Mouse (Mus musculus) heart, postnatal 0 days (tissue): ENCODE results near the gene Krtap13-1. TPM values are rescaled to one million over a fixed set of nuclear protein-coding genes. Genes with fewer than 3 reads are reported as not detected.
"Not testable (repeated sequence)": the region's sequence is repeated elsewhere in the genome, so short reads cannot be mapped to it uniquely, and the experiment has no call there.

ENCODE experiments used
- ATAC-seq: fragments of 200-750 bp; cut with Nextera tagmentation; 2 replicates; pipeline ENCODE4 v1.8.0; 2017; ENCODE audit warnings: low read depth, moderate number of reproducible peaks, moderate library complexity; ENCODE audit not compliant: insufficient read depth
- DNase-seq: peaks from one replicate; pipeline ENCODE4 v3.0.0-alpha.2; 2016; ENCODE audit warnings: low spot score
- H3K27ac ChIP-seq: fragments of 300-500 bp; sonication (generic); 2 replicates; pipeline ENCODE4 v1.5.1; 2014; ENCODE audit warnings: low read depth, mild to moderate bottlenecking
- H3K27me3 ChIP-seq: fragments of 300-500 bp; sonication (generic); 2 replicates; pipeline ENCODE4 v1.6.1; 2014; ENCODE audit warnings: low read length, mixed read lengths; ENCODE audit not compliant: control insufficient read depth, insufficient read depth
- H3K36me3 ChIP-seq: fragments of 300-500 bp; sonication (generic); replicated peaks from 2 replicates; pipeline ENCODE4 v1.6.1; 2014; ENCODE audit warnings: low read length, mixed read lengths; ENCODE audit not compliant: control insufficient read depth, insufficient read depth
- H3K4me1 ChIP-seq: fragments of 300-500 bp; sonication (generic); 2 replicates; pipeline ENCODE4 v1.6.1; 2014; ENCODE audit warnings: antibody characterized with exemption; ENCODE audit not compliant: control insufficient read depth, insufficient read depth
- H3K4me2 ChIP-seq: fragments of 300-500 bp; sonication (generic); 2 replicates; pipeline ENCODE4 v1.6.1; 2014; ENCODE audit warnings: low read depth, mild to moderate bottlenecking, low read length, moderate library complexity
- H3K4me3 ChIP-seq: fragments of 300-500 bp; sonication (generic); 2 replicates; pipeline ENCODE4 v1.5.1; 2014; ENCODE audit warnings: low read depth, low read length
- H3K9ac ChIP-seq: fragments of 300-500 bp; sonication (generic); replicated peaks from 2 replicates; pipeline ENCODE4 v1.6.1; 2014; ENCODE audit warnings: low read depth, low read length, mixed read lengths
- H3K9me3 ChIP-seq: fragments of 300-500 bp; sonication (generic); replicated peaks from 2 replicates; pipeline ENCODE4 v1.6.1; 2016; ENCODE audit warnings: low read length; ENCODE audit not compliant: control insufficient read depth
- CTCF ChIP-seq: IDR thresholded peaks from 2 replicates; pipeline ENCODE4 v1.5.1; 2016; ENCODE audit warnings: antibody characterized with exemption, control low read depth, low read depth
- EP300 ChIP-seq: IDR thresholded peaks from 2 replicates; pipeline ENCODE4 v1.6.1; 2016; ENCODE audit warnings: antibody characterized with exemption, low read depth
- WGBS: fragments of 180-500 bp; shearing (Covaris S2); extraction: QIAGEN DNeasy Blood & Tissue Kit; methylation state at CpG from one replicate; pipeline ENCODE4 v1.1.7; 2014; 5-methylcytosine and 5-hydroxymethylcytosine counted together
- polyA plus RNA-seq: library from polyadenylated mRNA; unstranded; fragments of >200 nt; fragmentation: Nextera tagmentation; extraction: Ambion mirVana; gene quantifications from 2 replicates; pipeline ENCODE4 v1.2.1, GENCODE M21; 2015
- total RNA-seq: library from RNA; depleted of rRNA; stranded (reverse); fragments of >200 nt; gene quantifications from 2 replicates; pipeline ENCODE4 v1.2.3, GENCODE M21; 2014; ENCODE audit warnings: low replicate concordance; rRNA removed

Krtap13-1 gene
- total and polyA plus RNA-seq, 2 experiments from 2014 or later, result not detected

DNA sequence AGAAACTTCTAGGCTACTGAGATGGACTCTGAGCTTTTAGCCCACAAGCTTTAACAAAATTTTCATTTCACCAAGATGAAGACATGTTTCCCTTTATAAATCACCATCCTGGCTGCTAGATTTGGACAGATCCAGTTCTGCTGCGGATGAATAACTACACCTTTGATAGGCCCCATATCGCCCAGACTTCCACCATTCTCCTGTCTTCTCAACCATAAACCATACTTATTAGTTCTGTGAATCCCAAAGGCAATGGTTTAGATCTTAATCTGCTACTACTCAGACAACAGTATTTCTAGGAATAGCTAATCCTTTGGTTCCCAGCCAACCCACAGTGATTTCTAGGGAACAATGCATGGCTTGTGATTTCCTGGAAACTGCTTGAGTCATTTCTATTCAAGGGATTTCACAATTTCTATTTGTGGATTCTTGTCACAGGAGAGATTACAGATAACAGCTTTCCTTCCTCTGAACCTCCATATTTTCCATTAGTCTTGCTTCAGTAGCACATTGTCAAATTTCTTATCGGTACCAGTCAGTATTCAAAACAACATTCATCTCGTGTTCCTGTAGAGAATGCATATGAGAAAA is 16.2 kb downstream of the Krtap13-1 start:
- TF ChIP-seq EP300 (0 out of 2 replicates have a peak, but pooled peaks have one; percentile 35), CTCF (no peak)
- H3K4me3 ChIP-seq, result no peak overlapping the region
- WGBS, result 55% methylated on average over 4 of the region's 4 CpGs

DNA sequence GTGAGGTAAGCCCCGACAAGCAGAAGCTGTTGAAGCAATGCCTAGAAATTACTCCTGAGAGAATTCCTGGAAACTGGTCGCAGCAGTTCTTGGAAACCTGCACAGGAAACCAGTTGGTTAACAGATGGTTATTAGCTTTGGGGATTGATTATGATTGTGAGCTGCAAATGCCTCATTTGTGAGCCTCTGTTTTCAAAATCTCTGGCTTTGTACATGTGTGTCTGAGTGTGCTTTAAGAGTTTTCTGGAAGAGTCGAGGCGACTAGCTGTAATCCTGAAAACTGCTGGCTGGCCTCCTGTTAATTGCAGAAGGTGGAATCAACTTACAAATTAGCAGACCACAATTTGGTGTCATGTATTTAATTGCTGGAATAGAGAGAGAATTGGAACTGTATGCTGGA is 19.3 kb downstream of the Krtap13-1 start:
- Histone ChIP-seq H3K27me3 (no peaks in the 10 kb centered on the region), H3K36me3 (no peaks in the 10 kb centered on the region), H3K4me3 (no peak overlapping the region), H3K9ac (no peak overlapping the region), H3K27ac (no peak overlapping the region), H3K4me2 (no peak overlapping the region), H3K9me3 (no peaks in the 10 kb centered on the region), H3K4me1 (no peaks in the 10 kb centered on the region)
- ATAC-seq (no peak), DNase-seq (no peak)
- TF ChIP-seq CTCF, result no peak
- 45% methylated on average over 4 of the region's 4 CpGs for WGBS

More for the DNA sequence above, 16.2 kb downstream of the Krtap13-1 start:
- DNase-seq (peak; percentile 7), ATAC-seq (no peak)
- H3K4me2 ChIP-seq, result no peak overlapping the region
- H3K9ac ChIP-seq, result no peak overlapping the region
- H3K4me1 ChIP-seq, result no peaks in the 10 kb centered on the region
- H3K27ac ChIP-seq, result no peak overlapping the region
- no peaks in the 10 kb centered on the region for H3K27me3 ChIP-seq
- no peaks in the 10 kb centered on the region for H3K9me3 ChIP-seq
- H3K36me3 ChIP-seq, result no peaks in the 10 kb centered on the region

DNA sequence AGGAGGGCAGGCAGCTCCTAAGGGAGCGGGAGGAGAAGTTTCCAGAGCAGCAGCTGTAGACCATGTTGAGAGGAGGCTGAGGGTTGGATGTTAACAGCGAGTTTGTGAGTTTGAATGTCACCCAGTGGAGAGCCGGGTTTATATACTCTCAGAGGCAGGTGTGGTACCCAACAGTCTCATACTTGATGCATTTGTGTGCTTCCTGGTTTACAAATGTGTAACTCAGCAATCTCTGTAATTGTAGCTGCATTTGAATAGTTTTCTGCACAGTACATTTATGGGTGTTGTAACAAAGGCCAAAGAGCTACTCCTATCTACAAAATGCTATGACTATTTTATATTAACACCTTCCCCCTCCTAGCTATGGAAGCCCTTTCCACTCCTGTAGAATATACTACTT is 22.9 kb downstream of the Krtap13-1 start, which contains the start of gene Krtap13:
Gene Krtap13, minus strand, starts transcription at position 101 of the 400 bp plus-strand sequence.
- not testable (repeated sequence) for DNase-seq, H3K9me3 ChIP-seq, H3K27ac ChIP-seq, H3K4me3 ChIP-seq, H3K4me1 ChIP-seq, H3K9ac ChIP-seq, H3K27me3 ChIP-seq, H3K36me3 ChIP-seq, H3K4me2 ChIP-seq, ATAC-seq
- 56% methylated on average over 3 of the region's 3 CpGs for WGBS

DNA sequence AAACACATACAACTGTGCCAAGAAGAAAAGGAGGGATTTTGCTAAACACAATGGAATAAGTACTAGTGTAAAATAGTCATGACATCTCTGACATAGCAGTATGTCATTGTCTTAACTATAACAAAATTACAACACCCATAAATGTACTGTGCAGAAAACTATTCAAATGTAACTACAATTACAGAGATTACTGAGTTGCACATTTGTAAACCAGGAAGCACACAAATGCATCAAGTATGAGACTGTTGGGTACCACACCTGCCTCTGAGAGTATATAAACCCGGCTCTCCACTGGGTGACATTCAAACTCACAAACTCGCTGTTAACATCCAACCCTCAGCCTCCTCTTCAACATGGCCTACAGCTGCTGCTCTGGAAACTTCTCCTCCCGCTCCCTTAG is 29.9 kb downstream of the Krtap13-1 start, which contains the start of gene 2310034C09Rik:
Gene 2310034C09Rik, plus strand, starts transcription at position 301 of the 400 bp plus-strand sequence.
- not testable (repeated sequence) for H3K9me3 ChIP-seq, DNase-seq, H3K9ac ChIP-seq, H3K27me3 ChIP-seq, H3K4me1 ChIP-seq, H3K4me3 ChIP-seq, H3K27ac ChIP-seq, H3K36me3 ChIP-seq, H3K4me2 ChIP-seq, ATAC-seq
- 64% methylated on average over 3 of the region's 3 CpGs for WGBS

DNA sequence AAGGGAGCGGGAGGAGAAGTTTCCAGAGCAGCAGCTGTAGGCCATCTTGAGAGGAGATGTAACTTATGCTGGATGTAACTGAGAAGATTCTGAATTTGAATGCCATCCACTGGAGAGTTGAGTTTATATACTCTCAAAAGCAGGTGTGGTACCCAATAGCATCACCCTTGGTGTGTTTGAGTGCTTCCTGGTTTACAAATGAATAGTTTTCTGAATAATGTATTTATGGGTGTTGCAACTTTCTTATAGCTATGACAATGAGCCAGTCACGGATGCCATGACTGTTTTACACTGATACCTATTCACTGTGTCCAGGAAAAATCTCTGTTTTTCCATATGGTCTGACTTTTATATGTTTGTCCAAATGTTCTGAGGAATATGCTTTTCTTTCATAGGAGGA is 45.4 kb downstream of the Krtap13-1 start, which contains the start of gene 2310057N15Rik:
Gene 2310057N15Rik, minus strand, starts transcription at position 101 of the 400 bp plus-strand sequence.
- Histone ChIP-seq H3K27me3 (no peaks in the 10 kb centered on the region), H3K36me3 (no peaks in the 10 kb centered on the region), H3K4me2 (no peak within 1 kb of the TSS), H3K4me3 (no peak within 1 kb of the TSS), H3K9ac (no peak within 1 kb of the TSS), H3K27ac (no peak within 1 kb of the TSS), H3K4me1 (no peaks in the 10 kb centered on the region), H3K9me3 (no peaks in the 10 kb centered on the region)
- WGBS, result 60% methylated on average over 2 of the region's 2 CpGs
- no peak for DNase-seq
- no peak for TF ChIP-seq EP300
- TF ChIP-seq CTCF, result no peak
- ATAC-seq, result no peak

DNA sequence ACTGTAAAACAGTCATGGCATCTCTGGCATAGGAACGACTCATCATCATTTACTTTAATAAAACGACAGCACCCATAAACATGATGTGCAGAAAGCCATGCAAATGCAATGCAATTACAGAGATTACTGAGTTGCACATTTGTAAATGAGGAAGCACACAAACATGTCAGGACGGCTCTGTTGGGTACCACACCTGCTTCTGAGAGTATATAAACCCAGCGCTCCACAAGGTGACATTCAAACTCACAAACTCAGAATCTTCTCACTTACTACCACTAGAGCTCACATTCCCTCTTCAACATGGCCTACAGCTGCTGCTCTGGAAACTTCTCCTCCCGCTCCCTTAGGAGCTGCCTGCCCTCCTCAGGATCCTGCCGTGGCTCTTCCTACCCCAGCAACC is 48.9 kb downstream of the Krtap13-1 start, which contains the start of gene Gm5965:
Gene Gm5965, plus strand, starts transcription at position 301 of the 400 bp plus-strand sequence.
- ATAC-seq, result no peak
- TF ChIP-seq EP300, result no peak
- WGBS, result 71% methylated on average over 5 of the region's 6 CpGs

More for the DNA sequence above, 48.9 kb downstream of the Krtap13-1 start, which contains the start of gene Gm5965:
- Histone ChIP-seq H3K4me1 (no peaks in the 10 kb centered on the region), H3K4me2 (no peak within 1 kb of the TSS), H3K9ac (no peak within 1 kb of the TSS), H3K9me3 (no peaks in the 10 kb centered on the region), H3K4me3 (no peak within 1 kb of the TSS), H3K27me3 (no peaks in the 10 kb centered on the region), H3K36me3 (no peaks in the 10 kb centered on the region), H3K27ac (no peak within 1 kb of the TSS)
- DNase-seq, result no peak

Other genes with a start within 250 kb of the Krtap13-1 start
- gene Cldn17, start 221.9 kb upstream of the Krtap13-1 start, total RNA-seq, result not detected in 2 replicates
- gene Cldn17, start 221.9 kb upstream of the Krtap13-1 start, polyA plus RNA-seq, result not detected in 2 replicates
- gene Cldn8, start 165.7 kb upstream of the Krtap13-1 start, total RNA-seq, result 6.8 TPM in 1 of 2 replicates, not detected in the other
- 0.14 TPM in 1 of 2 replicates, not detected in the other for gene Cldn8, start 165.7 kb upstream of the Krtap13-1 start, polyA plus RNA-seq
- not detected in 2 replicates for gene Krtap24-1, start 116.6 kb upstream of the Krtap13-1 start, total RNA-seq
- not detected in 2 replicates for gene Krtap24-1, start 116.6 kb upstream of the Krtap13-1 start, polyA plus RNA-seq
- gene 2310079G19Rik, start 101.2 kb upstream of the Krtap13-1 start, total RNA-seq, result not detected in 2 replicates
- not detected in 2 replicates for gene 2310079G19Rik, start 101.2 kb upstream of the Krtap13-1 start, polyA plus RNA-seq
- not detected in 2 replicates for gene Krtap26-1, start 81.1 kb upstream of the Krtap13-1 start, total RNA-seq
- not detected in 2 replicates for gene Krtap26-1, start 81.1 kb upstream of the Krtap13-1 start, polyA plus RNA-seq
- not detected in 2 replicates for gene Krtap27-1, start 57.2 kb upstream of the Krtap13-1 start, total RNA-seq
- gene Krtap27-1, start 57.2 kb upstream of the Krtap13-1 start, polyA plus RNA-seq, result not detected in 2 replicates
- gene 2310061N02Rik, start 20.9 kb upstream of the Krtap13-1 start, total RNA-seq, result not detected in 2 replicates
- gene 2310061N02Rik, start 20.9 kb upstream of the Krtap13-1 start, polyA plus RNA-seq, result not detected in 2 replicates
- not detected in 2 replicates for gene Krtap13, start 22.8 kb downstream of the Krtap13-1 start, total RNA-seq
- gene Krtap13, start 22.8 kb downstream of the Krtap13-1 start, polyA plus RNA-seq, result not detected in 2 replicates
- gene 2310034C09Rik, start 30.0 kb downstream of the Krtap13-1 start, total RNA-seq, result not detected in 2 replicates
- gene 2310034C09Rik, start 30.0 kb downstream of the Krtap13-1 start, polyA plus RNA-seq, result not detected in 2 replicates
- gene 2310057N15Rik, start 45.3 kb downstream of the Krtap13-1 start, total RNA-seq, result not detected in 2 replicates
- gene 2310057N15Rik, start 45.3 kb downstream of the Krtap13-1 start, polyA plus RNA-seq, result not detected in 2 replicates
- gene Gm5965, start 49.0 kb downstream of the Krtap13-1 start, total RNA-seq, result not detected in 2 replicates
- not detected in 2 replicates for gene Gm5965, start 49.0 kb downstream of the Krtap13-1 start, polyA plus RNA-seq
- gene Gm20741, start 83.4 kb downstream of the Krtap13-1 start, total RNA-seq, result not detected in 2 replicates
- gene Gm20741, start 83.4 kb downstream of the Krtap13-1 start, polyA plus RNA-seq, result not detected in 2 replicates
- not detected in 2 replicates for gene Krtap15, start 91.4 kb downstream of the Krtap13-1 start, total RNA-seq
- gene Krtap15, start 91.4 kb downstream of the Krtap13-1 start, polyA plus RNA-seq, result not detected in 2 replicates
- not detected in 2 replicates for gene Krtap14, start 97.3 kb downstream of the Krtap13-1 start, total RNA-seq
- gene Krtap14, start 97.3 kb downstream of the Krtap13-1 start, polyA plus RNA-seq, result not detected in 2 replicates
- gene Krtap19-1, start 140.5 kb downstream of the Krtap13-1 start, total RNA-seq, result not detected in 2 replicates
- gene Krtap19-1, start 140.5 kb downstream of the Krtap13-1 start, polyA plus RNA-seq, result not detected in 2 replicates
- gene Krtap19-2, start 145.4 kb downstream of the Krtap13-1 start, total RNA-seq, result not detected in 2 replicates
- gene Krtap19-2, start 145.4 kb downstream of the Krtap13-1 start, polyA plus RNA-seq, result not detected in 2 replicates
- gene Krtap19-3, start 149.2 kb downstream of the Krtap13-1 start, total RNA-seq, result not detected in 2 replicates
- not detected in 2 replicates for gene Krtap19-3, start 149.2 kb downstream of the Krtap13-1 start, polyA plus RNA-seq
- not detected in 2 replicates for gene Krtap19-4, start 156.2 kb downstream of the Krtap13-1 start, total RNA-seq
- not detected in 2 replicates for gene Krtap19-4, start 156.2 kb downstream of the Krtap13-1 start, polyA plus RNA-seq
- not detected in 2 replicates for gene Krtap19-5, start 167.6 kb downstream of the Krtap13-1 start, total RNA-seq
- gene Krtap19-5, start 167.6 kb downstream of the Krtap13-1 start, polyA plus RNA-seq, result not detected in 2 replicates
- gene Krtap19-9b, start 203.4 kb downstream of the Krtap13-1 start, total RNA-seq, result not detected in 2 replicates
- gene Krtap19-9b, start 203.4 kb downstream of the Krtap13-1 start, polyA plus RNA-seq, result not detected in 2 replicates
- not detected in 2 replicates for gene Krtap16-3, start 234.0 kb downstream of the Krtap13-1 start, total RNA-seq
- not detected in 2 replicates for gene Krtap16-3, start 234.0 kb downstream of the Krtap13-1 start, polyA plus RNA-seq